Mouse (Mus musculus) neural tube, embryonic 12.5 days (tissue): ENCODE results near the gene Bcl11b. TPM values are rescaled to one million over a fixed set of nuclear protein-coding genes. Genes with fewer than 3 reads are reported as not detected.

Experiments used
- ATAC-seq: fragments of 200-750 bp; cut with Nextera tagmentation; 2 replicates; pipeline ENCODE4 v1.8.0; 2017; ENCODE audit warnings: low read depth, mild to moderate bottlenecking, moderate TSS enrichment, moderate library complexity; ENCODE audit not compliant: low FRiP score
- H3K27ac ChIP-seq: fragments of 300-500 bp; sonication (generic); 2 replicates; pipeline ENCODE4 v1.5.1; 2016
- H3K27me3 ChIP-seq: fragments of 300-500 bp; sonication (generic); replicated peaks from 2 replicates; pipeline ENCODE4 v1.6.1; 2016; ENCODE audit warnings: mild to moderate bottlenecking
- H3K36me3 ChIP-seq: fragments of 300-500 bp; sonication (generic); 2 replicates; pipeline ENCODE4 v1.6.1; 2016; ENCODE audit warnings: mild to moderate bottlenecking
- H3K4me1 ChIP-seq: fragments of 300-500 bp; sonication (generic); 2 replicates; pipeline ENCODE4 v1.6.1; 2016
- H3K4me2 ChIP-seq: fragments of 300-500 bp; sonication (generic); replicated peaks from 2 replicates; pipeline ENCODE4 v1.6.1; 2016; ENCODE audit warnings: mild to moderate bottlenecking
- H3K4me3 ChIP-seq: fragments of 300-500 bp; sonication (generic); 2 replicates; pipeline ENCODE4 v1.5.1; 2016
- H3K9ac ChIP-seq: fragments of 300-500 bp; sonication (generic); 2 replicates; pipeline ENCODE4 v1.6.1; 2016; ENCODE audit warnings: mild to moderate bottlenecking
- H3K9me3 ChIP-seq: fragments of 300-500 bp; sonication (generic); 2 replicates; pipeline ENCODE4 v1.6.1; 2016; ENCODE audit warnings: mild to moderate bottlenecking
- WGBS: fragments of 180-500 bp; shearing (Covaris S2); methylation state at CpG from one replicate; pipeline ENCODE4 v1.1.7; 2016; 5-methylcytosine and 5-hydroxymethylcytosine counted together
- polyA plus RNA-seq: library from polyadenylated mRNA; unstranded; fragments of >200 nt; fragmentation: Nextera tagmentation; extraction: Ambion mirVana; gene quantifications from 2 replicates; pipeline ENCODE4 v1.2.1, GENCODE M21; 2016

Bcl11b gene
- polyA plus RNA-seq, 1 experiment from 2014 or later = 25.9 TPM

DNA sequence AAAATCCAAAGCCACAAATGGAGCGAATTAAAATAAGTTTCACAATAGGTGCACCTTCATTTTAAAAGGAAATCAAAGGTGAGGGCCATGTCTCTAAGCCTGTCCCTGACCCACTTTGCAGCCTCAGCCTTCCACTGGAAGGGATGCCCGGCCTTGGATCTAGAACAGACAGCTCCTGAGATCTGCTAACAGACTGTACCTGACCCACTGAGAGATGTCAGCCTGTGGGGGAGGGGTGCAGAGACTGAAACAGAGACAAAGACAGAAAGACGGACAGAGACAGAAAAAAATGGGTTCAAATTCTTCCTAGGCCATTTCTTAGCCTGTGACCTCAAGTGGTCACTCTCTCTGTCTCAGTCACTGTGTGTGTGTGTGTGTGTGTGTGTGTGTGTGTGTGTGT, 35.1 kb downstream of the Bcl11b start:
- no peak for ATAC-seq
- 77% methylated on average over 3 of the region's 3 CpGs for WGBS
- Histone ChIP-seq H3K27ac (no peak overlapping the region), H3K4me3 (no peak overlapping the region), H3K4me2 (no peak overlapping the region), H3K27me3 (no peaks in the 10 kb centered on the region), H3K9me3 (no peaks in the 10 kb centered on the region), H3K9ac (no peak overlapping the region), H3K36me3 (no peaks in the 10 kb centered on the region; the same call in 1 of the 2 replicates), H3K4me1 (peaks cover 88% of the 10 kb centered on the region)

DNA sequence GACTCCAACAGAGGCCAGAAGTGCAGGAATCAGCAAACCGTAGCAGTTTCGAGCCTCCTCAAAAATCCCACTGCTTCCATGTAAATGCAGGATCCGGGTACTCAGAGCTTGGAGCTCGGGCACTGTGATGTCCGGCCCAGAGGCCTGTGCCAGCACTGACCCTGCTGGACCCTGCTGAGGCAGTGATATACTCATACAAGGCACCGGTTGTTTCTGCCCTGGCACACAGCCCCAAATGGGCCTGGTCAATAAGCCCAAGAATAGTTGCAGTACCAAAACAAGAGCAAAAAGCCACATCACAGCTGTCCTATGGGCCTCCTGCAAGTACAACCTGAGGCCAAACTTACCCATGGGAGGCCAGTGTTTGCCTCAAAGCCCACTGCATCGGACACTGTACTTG, 36.4 kb downstream of the Bcl11b start:
- peaks cover 85% of the 10 kb centered on the region for H3K4me1 ChIP-seq
- H3K36me3 ChIP-seq = no peaks in the 10 kb centered on the region; the same call in 1 of the 2 replicates
- no peak for ATAC-seq
- WGBS = 93% methylated on average over 7 of the region's 7 CpGs
- no peak overlapping the region for H3K4me2 ChIP-seq
- H3K9me3 ChIP-seq = no peaks in the 10 kb centered on the region
- no peak overlapping the region for H3K9ac ChIP-seq
- no peak overlapping the region for H3K27ac ChIP-seq
- no peaks in the 10 kb centered on the region for H3K27me3 ChIP-seq
- H3K4me3 ChIP-seq = no peak overlapping the region

DNA sequence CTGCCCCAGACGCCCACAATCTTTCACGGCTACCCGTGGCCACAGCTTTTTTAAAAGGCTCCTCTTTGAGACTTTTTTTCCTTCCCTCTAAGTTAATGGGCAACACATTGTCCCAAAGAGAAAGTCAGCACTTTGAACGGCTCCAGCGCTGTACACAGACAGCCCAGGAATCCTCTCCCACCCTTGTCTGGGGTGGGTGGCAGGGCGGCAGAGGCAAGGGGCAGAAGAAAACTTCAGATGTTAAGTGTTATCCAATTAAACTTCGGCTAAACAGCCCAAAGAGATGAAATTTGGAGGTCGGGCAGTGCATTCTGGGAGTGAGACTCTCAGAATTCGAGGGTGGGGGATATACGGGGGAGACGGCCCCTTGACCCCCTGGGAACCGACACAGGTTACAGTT, 38.3 kb downstream of the Bcl11b start:
- Histone ChIP-seq H3K27ac (no peak overlapping the region), H3K4me2 (no peak overlapping the region), H3K9ac (peak overlapping the region; percentile 26; the same call in 1 of the 2 replicates), H3K9me3 (no peaks in the 10 kb centered on the region), H3K4me3 (no peak overlapping the region), H3K27me3 (no peaks in the 10 kb centered on the region), H3K36me3 (no peaks in the 10 kb centered on the region; the same call in 1 of the 2 replicates), H3K4me1 (peaks cover 93% of the 10 kb centered on the region)
- WGBS = 75% methylated on average over 12 of the region's 12 CpGs
- no peak for ATAC-seq

DNA sequence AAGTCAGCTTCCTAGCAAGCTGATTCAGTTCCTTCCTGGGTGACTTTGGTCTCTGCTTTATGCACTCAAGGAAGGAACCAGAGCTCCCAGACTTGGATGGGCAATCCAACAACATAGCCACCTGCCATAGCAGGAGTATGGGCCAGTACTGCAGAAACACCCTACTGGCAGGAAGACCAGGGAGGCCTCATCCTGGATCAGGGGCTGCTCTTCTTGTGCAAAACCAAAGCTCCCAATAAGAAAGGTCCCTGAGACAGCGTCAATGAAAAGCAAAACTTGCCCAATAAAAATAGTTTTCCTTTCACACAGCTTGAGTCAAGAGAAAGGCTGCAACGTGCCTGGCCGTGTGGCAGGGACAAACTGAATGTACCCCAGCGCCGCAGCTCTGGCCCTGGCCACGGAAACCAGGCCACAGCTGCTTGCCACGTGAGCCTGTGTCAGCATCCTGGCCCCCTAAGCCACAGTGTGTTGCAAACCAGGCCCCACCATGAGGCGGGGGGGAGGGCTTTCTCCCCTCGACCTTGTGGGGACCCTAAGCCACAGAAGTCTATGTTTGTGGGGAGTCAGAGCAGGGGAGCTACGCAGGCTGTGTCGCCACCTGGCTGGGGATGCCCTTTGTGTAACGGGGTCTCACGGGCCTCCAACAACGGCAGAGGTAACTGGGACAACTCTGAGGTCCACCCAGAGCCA, 38.9 kb downstream of the Bcl11b start:
- H3K9ac ChIP-seq = peak overlapping the region; percentile 26; the same call in 1 of the 2 replicates
- WGBS = 79% methylated on average over 14 of the region's 14 CpGs
- H3K4me3 ChIP-seq = no peak overlapping the region
- peaks cover 90% of the 10 kb centered on the region for H3K4me1 ChIP-seq
- H3K36me3 ChIP-seq = no peaks in the 10 kb centered on the region; the same call in 1 of the 2 replicates
- no peaks in the 10 kb centered on the region for H3K27me3 ChIP-seq
- ATAC-seq = no peak
- no peaks in the 10 kb centered on the region for H3K9me3 ChIP-seq
- no peak overlapping the region for H3K27ac ChIP-seq
- H3K4me2 ChIP-seq = no peak overlapping the region

DNA sequence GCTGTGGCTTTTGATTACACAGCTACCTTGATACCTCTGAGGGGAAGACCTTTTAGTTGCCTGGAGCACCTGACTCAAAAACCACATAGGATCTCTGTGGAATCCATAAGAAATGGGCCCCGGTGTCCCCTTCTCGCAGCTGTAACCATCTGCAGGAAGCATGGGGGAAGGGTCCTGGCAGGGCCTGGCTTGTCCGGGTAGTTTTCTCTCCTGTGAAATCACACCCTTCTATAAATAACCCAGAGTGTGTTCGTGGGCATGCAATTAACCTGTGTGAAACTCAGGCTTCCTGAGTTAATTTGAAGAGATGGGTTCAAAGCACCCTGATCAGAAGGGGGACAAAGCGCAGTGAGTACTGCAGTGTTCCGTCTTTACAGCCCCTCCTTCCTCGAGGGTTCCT, 40.5 kb downstream of the Bcl11b start:
- Histone ChIP-seq H3K9me3 (no peaks in the 10 kb centered on the region), H3K4me1 (peaks cover 76% of the 10 kb centered on the region), H3K9ac (no peak overlapping the region), H3K4me2 (no peak overlapping the region), H3K27me3 (no peaks in the 10 kb centered on the region), H3K27ac (no peak overlapping the region), H3K36me3 (no peaks in the 10 kb centered on the region; the same call in 1 of the 2 replicates), H3K4me3 (no peak overlapping the region)
- ATAC-seq = no peak
- 25% methylated on average over 7 of the region's 7 CpGs for WGBS

DNA sequence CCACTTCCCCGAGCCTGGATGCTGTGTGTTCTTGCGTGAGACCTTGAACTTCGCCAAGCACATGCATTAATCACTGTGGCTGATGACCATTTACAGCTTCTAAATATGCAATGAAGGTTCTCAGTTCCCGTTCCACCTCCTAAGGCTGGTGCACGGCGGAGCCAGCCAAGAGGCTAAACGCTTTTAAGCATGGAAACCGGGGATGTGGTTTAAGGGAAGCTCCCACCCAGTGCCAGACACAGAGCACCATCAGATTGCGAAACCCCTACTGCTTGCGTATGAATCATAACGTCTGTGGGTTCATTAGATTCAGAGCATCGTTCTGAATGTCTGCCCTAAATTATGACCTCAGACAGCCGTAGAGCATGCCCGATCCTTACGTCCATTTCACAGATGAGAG, 41.6 kb downstream of the Bcl11b start:
- Histone ChIP-seq H3K9ac (no peak overlapping the region), H3K9me3 (no peaks in the 10 kb centered on the region), H3K27ac (no peak overlapping the region), H3K4me1 (peaks cover 65% of the 10 kb centered on the region), H3K4me3 (no peak overlapping the region), H3K36me3 (no peaks in the 10 kb centered on the region), H3K27me3 (no peaks in the 10 kb centered on the region), H3K4me2 (no peak overlapping the region)
- ATAC-seq = no peak
- WGBS = 54% methylated on average over 15 of the region's 15 CpGs

DNA sequence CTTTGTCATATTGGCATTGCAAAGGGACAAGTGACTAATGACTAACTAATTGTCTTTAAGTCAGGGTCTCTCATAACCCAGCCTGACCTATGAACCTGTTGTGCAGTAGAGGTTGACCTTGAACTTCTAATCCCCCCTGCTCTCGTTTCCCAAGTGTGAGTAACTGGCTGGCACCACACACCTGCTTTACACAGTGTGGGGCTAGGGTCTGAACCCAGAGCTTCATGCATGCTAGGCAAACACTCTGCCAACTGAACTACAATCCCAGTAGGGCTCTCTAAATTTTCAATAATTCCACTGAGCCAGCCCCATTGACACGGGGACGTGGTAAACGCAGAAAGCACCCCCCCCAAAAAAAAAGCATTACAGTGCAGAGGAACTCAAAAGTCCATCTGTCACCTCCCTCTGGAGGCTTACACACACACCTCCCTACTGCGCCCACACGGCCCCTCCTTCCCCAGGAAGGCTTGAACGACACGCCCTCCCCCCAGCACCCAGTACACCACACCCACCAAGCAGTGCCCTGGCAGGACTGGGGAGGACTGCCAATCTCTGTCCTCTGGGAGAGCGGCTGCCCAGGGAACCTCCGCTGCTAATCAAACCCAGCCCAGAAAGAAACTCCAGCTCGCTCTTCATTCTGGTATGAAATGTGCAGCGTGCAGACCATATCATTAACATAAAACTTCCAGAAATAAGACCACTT, 42.5 kb downstream of the Bcl11b start:
- H3K9ac ChIP-seq = no peak overlapping the region
- H3K27me3 ChIP-seq = no peaks in the 10 kb centered on the region
- ATAC-seq = 0 out of 2 replicates have a peak, but pooled peaks have one; percentile 19
- H3K27ac ChIP-seq = peak overlapping the region; percentile 20; the same call in 1 of the 2 replicates
- 54% methylated on average over 12 of the region's 12 CpGs for WGBS
- no peak overlapping the region for H3K4me3 ChIP-seq
- H3K4me2 ChIP-seq = no peak overlapping the region; the same call in 1 of the 2 replicates
- no peaks in the 10 kb centered on the region for H3K36me3 ChIP-seq
- peaks cover 57% of the 10 kb centered on the region for H3K4me1 ChIP-seq
- H3K9me3 ChIP-seq = no peaks in the 10 kb centered on the region

DNA sequence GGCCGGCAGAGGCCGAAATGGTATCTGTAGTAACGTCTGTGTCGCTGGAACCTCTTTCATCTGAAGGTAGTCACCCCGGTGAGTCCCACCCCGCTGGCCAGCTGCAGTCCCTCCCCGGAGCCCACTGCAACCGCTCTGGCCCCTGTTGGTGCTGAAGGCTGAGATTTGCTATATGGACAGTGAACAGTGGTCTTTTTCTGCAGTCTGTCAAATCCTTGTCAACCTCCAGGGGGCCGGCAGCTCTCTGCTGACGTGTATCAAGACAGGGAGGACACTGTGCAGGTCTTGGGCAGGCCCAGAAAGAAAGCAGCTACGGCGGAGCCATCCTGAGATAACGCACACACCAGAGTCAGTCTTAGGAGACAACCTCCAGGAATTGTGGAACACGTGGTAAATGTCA, 43.0 kb downstream of the Bcl11b start:
- Histone ChIP-seq H3K9ac (no peak overlapping the region), H3K9me3 (no peaks in the 10 kb centered on the region), H3K4me2 (no peak overlapping the region), H3K36me3 (no peaks in the 10 kb centered on the region), H3K4me3 (no peak overlapping the region), H3K27me3 (no peaks in the 10 kb centered on the region), H3K4me1 (peaks cover 52% of the 10 kb centered on the region), H3K27ac (0 out of 2 replicates have a peak overlapping the region, but pooled peaks have one; percentile 6)
- peak; percentile 8; the same call in 1 of the 2 replicates for ATAC-seq
- 50% methylated on average over 14 of the region's 14 CpGs for WGBS

DNA sequence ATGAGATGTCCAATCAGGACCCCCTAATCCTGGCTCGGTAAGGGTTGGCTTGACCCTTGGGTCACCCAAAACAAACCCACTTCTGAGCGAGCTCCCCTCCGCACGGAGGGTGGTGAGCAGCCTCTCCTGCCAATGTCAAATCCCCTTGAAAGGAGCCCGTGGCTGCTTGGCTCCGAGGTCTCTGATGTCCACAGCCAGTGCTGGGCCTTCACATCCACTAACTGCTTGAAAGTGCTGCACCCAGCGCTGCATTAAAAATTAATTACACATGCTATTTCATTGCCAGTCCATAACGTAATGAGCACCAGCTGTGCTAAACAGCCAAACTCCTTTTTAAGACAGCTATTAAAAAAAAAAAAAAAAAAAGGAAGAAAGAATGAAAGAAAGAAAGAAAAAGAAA, 43.5 kb downstream of the Bcl11b start:
- peaks cover 47% of the 10 kb centered on the region for H3K4me1 ChIP-seq
- no peak overlapping the region for H3K9ac ChIP-seq
- H3K27me3 ChIP-seq = no peaks in the 10 kb centered on the region
- H3K27ac ChIP-seq = no peak overlapping the region
- H3K36me3 ChIP-seq = no peaks in the 10 kb centered on the region
- no peak for ATAC-seq
- H3K4me2 ChIP-seq = no peak overlapping the region
- 50% methylated on average over 8 of the region's 8 CpGs for WGBS
- H3K4me3 ChIP-seq = no peak overlapping the region
- no peaks in the 10 kb centered on the region for H3K9me3 ChIP-seq

DNA sequence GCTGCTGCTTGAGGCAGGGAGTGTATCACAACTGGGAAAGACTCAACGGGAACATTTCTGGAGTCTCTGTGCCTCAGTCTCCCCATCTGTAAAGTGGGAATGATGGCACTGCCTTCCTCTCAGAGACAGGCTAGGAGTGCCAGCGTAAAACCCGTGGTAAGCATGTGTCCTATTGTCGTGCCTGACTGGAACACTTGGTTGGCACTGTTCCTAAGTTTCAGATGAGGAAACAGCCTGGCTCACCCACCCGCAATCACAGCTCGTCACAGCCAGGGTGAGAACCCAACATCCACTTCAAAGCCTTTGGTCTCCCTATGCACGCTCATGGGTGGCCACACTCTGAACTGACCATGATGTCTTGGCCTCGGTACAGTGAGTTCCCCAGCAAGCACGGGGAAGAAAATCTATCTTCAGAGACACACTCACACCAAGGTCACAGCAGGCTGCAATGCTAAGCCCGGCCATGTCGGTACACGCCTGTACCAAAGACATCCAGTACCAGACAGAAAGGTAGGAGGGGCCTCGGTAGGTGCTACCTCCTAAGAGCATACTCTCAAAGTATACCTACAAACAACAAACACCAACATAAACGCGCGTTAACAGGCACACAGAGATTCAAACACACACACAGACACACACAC, 50.2 kb downstream of the Bcl11b start:
- H3K9ac ChIP-seq = no peak overlapping the region
- H3K36me3 ChIP-seq = no peaks in the 10 kb centered on the region
- H3K27me3 ChIP-seq = no peaks in the 10 kb centered on the region
- no peak overlapping the region for H3K27ac ChIP-seq
- H3K4me1 ChIP-seq = peaks cover 30% of the 10 kb centered on the region
- no peak overlapping the region for H3K4me3 ChIP-seq
- WGBS = 90% methylated on average over 16 of the region's 16 CpGs
- no peak overlapping the region for H3K4me2 ChIP-seq
- H3K9me3 ChIP-seq = no peaks in the 10 kb centered on the region
- no peak for ATAC-seq

DNA sequence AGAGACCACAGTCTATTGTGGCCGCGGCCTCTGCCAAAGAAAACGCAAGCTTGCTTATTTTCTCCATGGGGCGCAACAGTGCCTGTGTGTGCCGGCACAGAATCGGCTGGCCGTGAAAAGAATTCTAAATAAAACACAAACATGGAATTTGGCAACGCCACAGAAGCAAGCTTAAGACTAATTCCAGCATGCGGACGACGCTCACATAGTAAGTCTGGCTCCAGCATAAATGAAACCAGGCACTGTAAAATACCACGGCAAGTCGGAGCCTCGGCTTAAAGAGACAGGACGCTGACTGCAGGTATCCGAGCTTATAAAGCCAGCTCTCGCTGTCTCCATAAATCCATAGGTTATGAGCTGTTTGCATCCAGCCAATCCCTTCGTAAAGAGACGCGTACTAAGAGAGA, 51.1 kb downstream of the Bcl11b start:
- 48% methylated on average over 20 of the region's 20 CpGs for WGBS
- Histone ChIP-seq H3K4me1 (peaks cover 35% of the 10 kb centered on the region), H3K27me3 (no peaks in the 10 kb centered on the region), H3K9ac (no peak overlapping the region), H3K9me3 (no peaks in the 10 kb centered on the region), H3K4me2 (peak overlapping the region; percentile 41), H3K27ac (no peak overlapping the region), H3K4me3 (no peak overlapping the region), H3K36me3 (no peaks in the 10 kb centered on the region)
- ATAC-seq = no peak

DNA sequence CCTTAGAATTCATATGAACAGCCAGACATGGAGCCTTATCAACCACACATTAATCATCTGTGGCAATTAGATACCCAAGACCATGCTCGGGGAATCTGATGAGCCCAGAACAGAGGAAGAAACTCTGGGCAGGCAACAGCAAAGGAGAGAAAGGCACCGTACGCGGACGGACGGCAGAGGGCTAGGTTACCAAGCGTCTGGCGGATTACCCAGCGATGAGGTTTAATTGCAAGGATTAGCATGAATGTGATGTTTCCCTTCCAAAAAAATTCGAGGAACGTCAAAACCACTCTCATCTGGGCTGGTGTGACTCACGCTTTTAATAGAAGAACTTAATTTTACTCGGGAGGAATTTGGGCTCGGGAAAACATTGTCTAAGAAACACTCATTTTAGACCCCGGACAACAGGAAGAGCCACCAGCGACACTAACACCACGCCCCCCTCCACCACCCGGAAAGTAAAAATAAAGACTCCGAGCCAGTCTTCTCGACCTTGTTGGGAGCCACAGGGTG, 52.7 kb downstream of the Bcl11b start:
- Histone ChIP-seq H3K4me1 (peaks cover 35% of the 10 kb centered on the region), H3K9me3 (no peaks in the 10 kb centered on the region), H3K27me3 (no peaks in the 10 kb centered on the region), H3K4me2 (no peak overlapping the region), H3K4me3 (no peak overlapping the region), H3K27ac (no peak overlapping the region), H3K9ac (no peak overlapping the region), H3K36me3 (no peaks in the 10 kb centered on the region)
- WGBS = 79% methylated on average over 20 of the region's 20 CpGs
- no peak for ATAC-seq
